Mouse (Mus musculus): ENCODE measurements at regions not wholly inside any gene's neighbourhood (a gene's known extent, or its start where the extent isn't known, plus 50 kb on each side); places are given as distances from the start of the nearest gene placed in this dataset.

GRCm38 (mm10) chr9:87376731-87377310, 121.5 kb upstream of the Cep162 start:
- TF ChIP-seq POLR2A (IDR thresholded peaks at IDR 0.05; ENCODE audit: borderline replicate concordance, insufficient read depth, low read length), result no peak
- TF ChIP-seq CTCF (IDR thresholded peaks at IDR 0.05; ENCODE audit: borderline replicate concordance, insufficient read depth, low read depth, low read length), result no peak
- no peak overlapping the region for H3K27ac ChIP-seq (ENCODE audit: insufficient read depth, low read length)
- no peaks in the 10 kb centered on the region for H3K4me1 ChIP-seq (ENCODE audit: control insufficient read depth, insufficient read depth, low read length)
- no peak for DNase-seq
- WGBS, result 75% methylated on average over 10 of the region's 10 CpGs
- no peaks in the 10 kb centered on the region for H3K27me3 ChIP-seq (ENCODE audit: control insufficient read depth, insufficient read depth, low read length)
- no peak overlapping the region for H3K4me3 ChIP-seq (replicated peaks; ENCODE audit: insufficient read depth, low read depth, low read length)

GRCm38 (mm10) chr9:87372251-87372905, 117.0 kb upstream of the Cep162 start:
- H3K4me1 ChIP-seq (ENCODE audit: control insufficient read depth, insufficient read depth, low read length), result no peaks in the 10 kb centered on the region
- TF ChIP-seq POLR2A (IDR thresholded peaks at IDR 0.05; ENCODE audit: borderline replicate concordance, insufficient read depth, low read length), result no peak
- TF ChIP-seq CTCF (IDR thresholded peaks at IDR 0.05; ENCODE audit: borderline replicate concordance, insufficient read depth, low read depth, low read length), result no peak
- no peaks in the 10 kb centered on the region for H3K27me3 ChIP-seq (ENCODE audit: control insufficient read depth, insufficient read depth, low read length)
- no peak for DNase-seq
- H3K27ac ChIP-seq (ENCODE audit: insufficient read depth, low read length), result no peak overlapping the region
- WGBS, result 57% methylated on average over 4 of the region's 4 CpGs
- no peak overlapping the region for H3K4me3 ChIP-seq (replicated peaks; ENCODE audit: insufficient read depth, low read depth, low read length)

- Histone ChIP-seq H3K27me3 (ENCODE audit: control insufficient read depth, insufficient read depth, low read length) (no peaks in the 10 kb centered on the region), H3K27ac (ENCODE audit: insufficient read depth, low read length) (no peak overlapping the region), H3K4me1 (ENCODE audit: control insufficient read depth, insufficient read depth, low read length) (no peaks in the 10 kb centered on the region), H3K4me3 (replicated peaks; ENCODE audit: insufficient read depth, low read depth, low read length) (no peak overlapping the region)
- 71% methylated on average over 4 of the region's 4 CpGs for WGBS
- DNase-seq, result no peak
- TF ChIP-seq POLR2A (IDR thresholded peaks at IDR 0.05; ENCODE audit: borderline replicate concordance, insufficient read depth, low read length), result no peak
- no peak for TF ChIP-seq CTCF (IDR thresholded peaks at IDR 0.05; ENCODE audit: borderline replicate concordance, insufficient read depth, low read depth, low read length)
Measured at GRCm38 (mm10) chr9:87369059-87369458, 113.7 kb upstream of the Cep162 start.

GRCm38 (mm10) chr9:87347008-87347407, 91.7 kb upstream of the Cep162 start:
- TF ChIP-seq POLR2A (IDR thresholded peaks at IDR 0.05; ENCODE audit: borderline replicate concordance, insufficient read depth, low read length) (no peak), CTCF (IDR thresholded peaks at IDR 0.05; ENCODE audit: borderline replicate concordance, insufficient read depth, low read depth, low read length) (no peak)
- H3K4me3 ChIP-seq (replicated peaks; ENCODE audit: insufficient read depth, low read depth, low read length), result no peak overlapping the region
- no peak overlapping the region for H3K27ac ChIP-seq (ENCODE audit: insufficient read depth, low read length)
- H3K4me1 ChIP-seq (ENCODE audit: control insufficient read depth, insufficient read depth, low read length), result no peaks in the 10 kb centered on the region
- H3K27me3 ChIP-seq (ENCODE audit: control insufficient read depth, insufficient read depth, low read length), result no peaks in the 10 kb centered on the region
- 22% methylated on average over 1 of the region's 1 CpGs for WGBS
- no peak for DNase-seq

- H3K27me3 ChIP-seq (ENCODE audit: control insufficient read depth, insufficient read depth, low read length), result no peaks in the 10 kb centered on the region
- no peak overlapping the region for H3K27ac ChIP-seq (ENCODE audit: insufficient read depth, low read length)
- H3K4me3 ChIP-seq (replicated peaks; ENCODE audit: insufficient read depth, low read depth, low read length), result no peak overlapping the region
- WGBS, result 36% methylated on average over 3 of the region's 3 CpGs
- no peak for DNase-seq
- no peak for TF ChIP-seq CTCF (IDR thresholded peaks at IDR 0.05; ENCODE audit: borderline replicate concordance, insufficient read depth, low read depth, low read length)
- TF ChIP-seq POLR2A (IDR thresholded peaks at IDR 0.05; ENCODE audit: borderline replicate concordance, insufficient read depth, low read length), result no peak
- no peaks in the 10 kb centered on the region for H3K4me1 ChIP-seq (ENCODE audit: control insufficient read depth, insufficient read depth, low read length)
Measured at GRCm38 (mm10) chr9:87346278-87346882, 91.0 kb upstream of the Cep162 start.

GRCm38 (mm10) chr9:87341438-87341837, 86.1 kb upstream of the Cep162 start:
- DNase-seq, result no peak
- 85% methylated on average over 5 of the region's 5 CpGs for WGBS
- no peak for TF ChIP-seq CTCF (IDR thresholded peaks at IDR 0.05; ENCODE audit: borderline replicate concordance, insufficient read depth, low read depth, low read length)
- TF ChIP-seq POLR2A (IDR thresholded peaks at IDR 0.05; ENCODE audit: borderline replicate concordance, insufficient read depth, low read length), result no peak
- Histone ChIP-seq H3K4me1 (ENCODE audit: control insufficient read depth, insufficient read depth, low read length) (no peaks in the 10 kb centered on the region), H3K4me3 (replicated peaks; ENCODE audit: insufficient read depth, low read depth, low read length) (no peak overlapping the region), H3K27ac (ENCODE audit: insufficient read depth, low read length) (no peak overlapping the region), H3K27me3 (ENCODE audit: control insufficient read depth, insufficient read depth, low read length) (no peaks in the 10 kb centered on the region)

GRCm38 (mm10) chr9:87326374-87327295, 71.3 kb upstream of the Cep162 start:
- DNase-seq, result no peak
- H3K27me3 ChIP-seq (ENCODE audit: control insufficient read depth, insufficient read depth, low read length), result no peaks in the 10 kb centered on the region
- TF ChIP-seq CTCF (IDR thresholded peaks at IDR 0.05; ENCODE audit: borderline replicate concordance, insufficient read depth, low read depth, low read length) (no peak), POLR2A (IDR thresholded peaks at IDR 0.05; ENCODE audit: borderline replicate concordance, insufficient read depth, low read length) (no peak)
- WGBS, result 27% methylated on average over 6 of the region's 6 CpGs
- no peaks in the 10 kb centered on the region for H3K4me1 ChIP-seq (ENCODE audit: control insufficient read depth, insufficient read depth, low read length)
- no peak overlapping the region for H3K4me3 ChIP-seq (replicated peaks; ENCODE audit: insufficient read depth, low read depth, low read length)
- no peak overlapping the region for H3K27ac ChIP-seq (ENCODE audit: insufficient read depth, low read length)

Data from cerebellum, adult 2 months (tissue).